Mouse (Mus musculus) C2C12 (cell line): ENCODE data around the gene Fxr2.

ENCODE experiments used
- CTCF ChIP-seq: IDR thresholded peaks from one replicate; pipeline ENCODE4 v1.5.1; 2011; ENCODE audit not compliant: control insufficient read depth, insufficient read depth, insufficient read length
- MAX ChIP-seq: IDR thresholded peaks from one replicate; pipeline ENCODE4 v1.6.1; 2011; ENCODE audit warnings: mild to moderate bottlenecking, control low read depth
- MYOG ChIP-seq: IDR thresholded peaks from one replicate; pipeline ENCODE4 v1.6.1; 2011; ENCODE audit not compliant: control insufficient read depth, insufficient read length; ENCODE audit errors: extremely low read depth
- USF1 ChIP-seq: IDR thresholded peaks from one replicate; pipeline ENCODE4 v1.6.1; 2011; ENCODE audit warnings: low read depth, mild to moderate bottlenecking, control low read depth, moderate library complexity

DNA sequence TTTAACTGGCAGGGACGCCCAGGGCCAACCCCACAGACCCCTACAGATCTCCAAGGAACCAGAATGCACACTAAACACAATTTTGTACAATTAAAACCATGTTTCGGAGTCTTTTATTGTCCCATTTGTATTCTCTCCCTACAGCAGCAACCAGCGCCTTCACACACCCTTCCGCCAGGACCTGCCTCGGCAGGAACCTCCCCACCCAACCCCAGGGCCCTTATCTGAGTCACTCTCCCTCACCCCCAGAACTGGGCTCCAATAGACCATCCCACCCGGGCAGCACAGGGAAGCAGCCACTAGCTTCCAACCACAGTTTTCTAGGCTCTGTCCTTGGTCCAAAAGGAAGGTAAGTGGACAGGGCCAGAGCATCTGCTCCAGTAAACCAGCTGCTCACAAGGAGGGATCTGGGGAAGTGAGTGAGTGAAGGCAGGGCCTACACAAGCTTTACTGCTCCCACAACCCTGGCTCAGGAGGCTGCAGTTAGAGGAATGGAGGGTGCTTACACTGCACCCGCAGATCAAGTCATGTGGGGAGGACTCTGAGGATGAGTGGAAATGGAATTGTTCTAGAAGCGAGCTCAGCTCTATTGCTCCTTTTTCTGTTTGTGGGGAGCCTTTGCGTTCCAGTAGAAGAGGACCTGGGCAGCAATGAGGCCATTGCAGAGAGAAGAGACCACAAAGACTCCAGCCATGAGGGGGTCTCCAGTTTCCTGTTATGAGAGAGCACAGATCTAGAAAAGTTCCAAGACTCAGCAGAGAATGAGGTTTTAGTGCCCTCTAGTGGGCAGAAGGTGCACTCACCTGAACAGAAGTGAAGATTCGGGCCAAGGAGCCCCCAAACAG, 24.0 kb downstream of the Fxr2 start:
- TF ChIP-seq CTCF = no peak
- no peak for TF ChIP-seq MYOG
- no peak for TF ChIP-seq MAX
- no peak for TF ChIP-seq USF1
